Mouse (Mus musculus) myocyte (in vitro differentiated cells): ENCODE measurements around the gene Olfr320. TPM values are rescaled to one million over a fixed set of nuclear protein-coding genes. Genes with fewer than 3 reads are reported as not detected.

Experiments
- H3K27me3 ChIP-seq: one replicate; pipeline ENCODE4 v1.6.1; 2011; ENCODE audit not compliant: control insufficient read depth, insufficient read depth, insufficient read length
- H3K36me3 ChIP-seq: one replicate; pipeline ENCODE4 v1.6.1; 2011; ENCODE audit not compliant: control insufficient read depth, insufficient read depth
- H3K4me2 ChIP-seq: one replicate; pipeline ENCODE4 v1.6.1; 2011; ENCODE audit warnings: low read depth, control low read depth
- H3K4me3 ChIP-seq: one replicate; pipeline ENCODE4 v1.5.1; 2011; ENCODE audit warnings: mild to moderate bottlenecking, control low read depth, moderate library complexity
- H3K79me2 ChIP-seq: one replicate; pipeline ENCODE4 v1.6.1; 2011; ENCODE audit not compliant: control insufficient read depth, insufficient read depth
- H3ac ChIP-seq: one replicate; pipeline ENCODE4 v1.6.1; 2011; ENCODE audit not compliant: control insufficient read depth, insufficient read length
- CEBPB ChIP-seq: IDR thresholded peaks from 2 replicates; pipeline ENCODE4 v1.6.1; 2011; ENCODE audit warnings: mild to moderate bottlenecking, moderate library complexity; ENCODE audit not compliant: poor library complexity, insufficient read depth, severe bottlenecking
- E2F4 ChIP-seq: IDR thresholded peaks from one replicate; pipeline ENCODE4 v1.6.1; 2011; ENCODE audit warnings: mild to moderate bottlenecking, control low read depth, moderate library complexity; ENCODE audit not compliant: insufficient read depth
- MAX ChIP-seq: IDR thresholded peaks from one replicate; pipeline ENCODE4 v1.6.1; 2011; ENCODE audit warnings: low read depth, mild to moderate bottlenecking, control low read depth
- MYOD1 ChIP-seq, 3 experiments: IDR thresholded peaks; one replicate each; pipeline ENCODE4 v1.6.1; 2011; ENCODE audit warnings: control low read depth in 2 of 3, low read depth in 2 of 3, mild to moderate bottlenecking in 2 of 3, moderate library complexity in 1 of 3; ENCODE audit not compliant: insufficient read length in 2 of 3, control insufficient read depth in 1 of 3
- MYOG ChIP-seq, 3 experiments: IDR thresholded peaks; one replicate each; pipeline ENCODE4 v1.6.1; 2011; ENCODE audit warnings: control low read depth in 2 of 3, low read depth in 2 of 3, mild to moderate bottlenecking in 2 of 3; ENCODE audit not compliant: insufficient read length in 2 of 3, control insufficient read depth in 1 of 3, insufficient read depth in 1 of 3
- POLR2A ChIP-seq: IDR thresholded peaks from one replicate; pipeline ENCODE4 v1.6.1; 2011; ENCODE audit warnings: low read depth, mild to moderate bottlenecking, control low read depth, moderate library complexity; ENCODE audit not compliant: insufficient read length
- POLR2AphosphoS2 ChIP-seq: IDR thresholded peaks from one replicate; pipeline ENCODE4 v1.6.1; 2011; ENCODE audit warnings: low read depth, control low read depth; ENCODE audit not compliant: insufficient read length
- REST ChIP-seq: IDR thresholded peaks from one replicate; pipeline ENCODE4 v1.6.1; 2011; ENCODE audit warnings: mild to moderate bottlenecking, control low read depth, moderate library complexity; ENCODE audit not compliant: insufficient read depth, insufficient read length
- SRF ChIP-seq: IDR thresholded peaks from one replicate; pipeline ENCODE4 v1.6.1; 2011; ENCODE audit warnings: low read depth; ENCODE audit not compliant: control insufficient read depth, insufficient read length
- TCF12 ChIP-seq: IDR thresholded peaks from one replicate; pipeline ENCODE4 v1.6.1; 2011; ENCODE audit warnings: mild to moderate bottlenecking, control low read depth; ENCODE audit not compliant: poor library complexity, insufficient read depth, severe bottlenecking
- TCF3 ChIP-seq: IDR thresholded peaks from one replicate; pipeline ENCODE4 v1.6.1; 2011; ENCODE audit warnings: low read depth, control low read depth; ENCODE audit not compliant: insufficient read length
- USF1 ChIP-seq: IDR thresholded peaks from one replicate; pipeline ENCODE4 v1.6.1; 2011; ENCODE audit warnings: low read depth, mild to moderate bottlenecking, control low read depth, moderate library complexity
- polyA plus RNA-seq: library from polyadenylated mRNA; unstranded; fragments of >200 nt; fragmentation: generic; extraction: Trizol; gene quantifications from one replicate; pipeline ENCODE4 v1.2.1, GENCODE M21; 2012; ENCODE audit warnings: missing spikeins

Olfr320 gene
- polyA plus RNA-seq, 1 experiment: not detected

DNA sequence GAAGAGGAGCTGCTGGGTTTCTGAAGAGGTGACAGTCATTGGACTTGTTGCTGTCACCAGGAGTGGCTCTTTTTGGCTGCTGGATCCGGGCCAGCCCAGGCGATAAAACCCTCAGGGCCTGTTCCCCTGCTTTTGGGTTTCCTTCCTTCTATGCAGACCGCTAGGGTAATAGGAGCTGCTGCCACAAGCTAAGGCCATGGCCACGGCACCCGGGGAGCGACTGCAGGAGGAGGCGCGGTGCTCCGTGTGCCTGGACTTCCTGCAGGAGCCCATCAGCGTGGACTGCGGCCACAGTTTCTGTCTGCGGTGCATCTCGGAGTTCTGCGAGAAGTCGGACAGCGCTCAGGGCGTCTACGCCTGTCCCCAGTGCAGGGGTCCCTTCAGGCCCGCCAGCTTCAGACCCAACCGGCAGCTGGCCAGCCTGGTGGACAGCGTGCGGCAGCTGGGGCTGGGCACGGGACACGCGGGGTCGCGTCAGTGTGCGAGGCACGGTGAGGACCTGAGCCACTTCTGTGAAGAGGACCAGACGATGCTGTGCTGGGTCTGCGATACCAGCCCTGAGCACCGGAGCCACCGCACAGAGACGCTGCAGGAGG is 40.5 kb upstream of the Olfr320 start, which contains the start of gene Trim58:
Gene Trim58, plus strand, starts transcription at position 194 of the 596 bp plus-strand sequence.
- TF ChIP-seq TCF3: no peak
- no peak for TF ChIP-seq MYOD1 (IDR thresholded peaks at IDR 0.05; ENCODE audit: control insufficient read depth in 1 of 3, insufficient read length in 2 of 3, low read depth in 2 of 3)
- no peak for TF ChIP-seq USF1
- TF ChIP-seq REST: no peak
- TF ChIP-seq MAX: no peak
- no peak for TF ChIP-seq POLR2A
- no peak for TF ChIP-seq TCF12
- TF ChIP-seq MYOG (IDR thresholded peaks at IDR 0.05; ENCODE audit: control insufficient read depth in 1 of 3, insufficient read depth in 1 of 3, insufficient read length in 2 of 3, low read depth in 2 of 3): no peak
- no peak for TF ChIP-seq POLR2AphosphoS2
- TF ChIP-seq CEBPB: no peak
- TF ChIP-seq SRF: no peak
- TF ChIP-seq E2F4: no peak
- Histone ChIP-seq H3K4me2 (no peak within 1 kb of the TSS), H3K4me3 (no peak within 1 kb of the TSS), H3K27me3 (peaks cover 6% of the 10 kb centered on the region), H3K79me2 (no peaks in the 10 kb centered on the region), H3ac (no peak within 1 kb of the TSS), H3K36me3 (no peaks in the 10 kb centered on the region)

DNA sequence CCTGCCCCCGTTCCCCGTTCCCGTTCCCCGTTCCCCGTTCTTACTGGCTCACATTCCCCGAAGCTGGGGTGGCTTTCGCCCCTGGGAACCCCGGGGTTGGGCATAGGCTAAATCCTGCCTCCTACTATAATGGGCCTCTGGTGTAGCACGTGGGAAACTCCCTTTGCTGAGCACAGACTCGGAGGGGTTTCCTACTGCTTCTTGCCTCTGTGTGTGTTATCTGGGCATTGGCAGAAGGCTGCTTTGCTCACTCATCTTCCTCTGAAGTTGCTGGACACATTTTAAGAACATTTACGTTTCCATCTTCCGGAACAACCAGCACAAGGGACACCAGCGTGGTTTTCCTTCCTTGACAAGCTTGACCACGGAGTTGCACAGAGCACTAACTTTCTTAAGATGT is 39.8 kb upstream of the Olfr320 start:
- no peak overlapping the region for H3K4me3 ChIP-seq
- H3K4me2 ChIP-seq: no peak overlapping the region
- H3K79me2 ChIP-seq: no peaks in the 10 kb centered on the region
- peaks cover 13% of the 10 kb centered on the region for H3K27me3 ChIP-seq
- no peaks in the 10 kb centered on the region for H3K36me3 ChIP-seq
- H3ac ChIP-seq: no peak overlapping the region
- TF ChIP-seq CEBPB (no peak), E2F4 (no peak), TCF12 (no peak), REST (no peak), MYOD1 (IDR thresholded peaks at IDR 0.05; ENCODE audit: control insufficient read depth in 1 of 3, insufficient read length in 2 of 3, low read depth in 2 of 3) (no peak), POLR2AphosphoS2 (no peak), USF1 (no peak), MYOG (IDR thresholded peaks at IDR 0.05; ENCODE audit: control insufficient read depth in 1 of 3, insufficient read depth in 1 of 3, insufficient read length in 2 of 3, low read depth in 2 of 3) (no peak), TCF3 (no peak), MAX (no peak), SRF (no peak), POLR2A (no peak)

DNA sequence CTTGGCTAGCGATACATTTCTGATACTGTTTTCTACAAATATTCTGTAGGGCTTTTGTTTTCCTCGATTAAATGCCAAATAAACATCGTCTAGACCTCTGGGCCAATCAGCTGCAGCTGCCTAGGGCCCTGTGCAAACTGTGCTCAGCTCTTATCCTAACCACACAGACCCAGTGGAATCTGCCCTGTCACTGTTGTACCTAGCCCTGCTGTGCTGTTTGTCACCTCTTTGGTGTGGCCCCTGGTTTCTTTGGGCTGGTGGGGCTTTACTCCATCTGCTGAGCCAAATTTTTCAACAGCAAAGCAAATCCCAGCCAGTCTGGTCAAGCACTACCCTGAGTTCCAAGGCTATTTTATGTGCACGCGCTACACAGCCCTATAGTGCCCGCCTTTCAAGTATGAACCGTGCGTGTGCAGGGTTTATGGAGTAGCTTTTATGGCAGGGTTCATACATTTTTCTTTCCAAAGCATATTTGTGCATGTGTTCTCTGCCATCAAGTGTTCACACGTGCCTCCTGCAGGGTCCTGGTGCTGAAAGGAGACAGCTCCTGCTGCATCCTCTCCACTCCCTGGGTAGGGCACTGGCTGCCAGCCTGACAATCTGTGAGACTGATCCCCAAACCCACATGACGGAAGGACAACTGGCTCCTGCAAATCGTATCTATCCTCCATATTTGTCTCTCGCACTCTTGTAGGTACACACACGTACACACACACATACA is 39.1 kb upstream of the Olfr320 start:
- TF ChIP-seq MYOD1 (IDR thresholded peaks at IDR 0.05; ENCODE audit: control insufficient read depth in 1 of 3, insufficient read length in 2 of 3, low read depth in 2 of 3): no peak
- TF ChIP-seq E2F4: no peak
- TF ChIP-seq CEBPB: no peak
- TF ChIP-seq REST: no peak
- no peak for TF ChIP-seq SRF
- TF ChIP-seq MAX: no peak
- no peaks in the 10 kb centered on the region for H3K79me2 ChIP-seq
- no peak overlapping the region for H3K4me3 ChIP-seq
- H3ac ChIP-seq: no peak overlapping the region
- H3K4me2 ChIP-seq: no peak overlapping the region
- peaks cover 13% of the 10 kb centered on the region for H3K27me3 ChIP-seq
- H3K36me3 ChIP-seq: no peaks in the 10 kb centered on the region

DNA sequence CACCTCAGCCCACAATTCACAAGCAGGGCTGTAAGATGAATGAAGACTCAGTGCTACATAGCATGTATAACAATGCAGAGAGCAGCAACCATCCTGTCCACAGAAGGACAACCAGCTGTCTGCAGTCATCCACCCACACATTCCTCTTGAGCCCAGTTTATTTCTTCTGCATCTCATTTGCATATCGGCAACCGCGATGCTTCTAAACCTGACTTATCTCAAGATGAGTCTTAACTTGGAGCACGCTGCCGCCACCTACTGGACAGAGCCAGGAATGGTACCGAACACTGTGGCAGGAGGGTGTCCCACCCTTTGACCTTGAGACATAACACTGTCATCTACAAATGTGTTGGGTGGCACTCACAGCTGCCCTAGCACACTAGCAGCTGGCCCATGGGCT is 37.5 kb upstream of the Olfr320 start:
- H3K4me3 ChIP-seq: no peak overlapping the region

More for the DNA sequence above, 37.5 kb upstream of the Olfr320 start:
- no peak overlapping the region for H3K4me2 ChIP-seq
- TF ChIP-seq E2F4: no peak
- no peak for TF ChIP-seq REST
- TF ChIP-seq TCF3: no peak
- TF ChIP-seq MYOG (IDR thresholded peaks at IDR 0.05; ENCODE audit: control insufficient read depth in 1 of 3, insufficient read depth in 1 of 3, insufficient read length in 2 of 3, low read depth in 2 of 3): no peak
- no peak for TF ChIP-seq MAX
- TF ChIP-seq POLR2A: no peak
- no peak for TF ChIP-seq TCF12
- no peak for TF ChIP-seq MYOD1 (IDR thresholded peaks at IDR 0.05; ENCODE audit: control insufficient read depth in 1 of 3, insufficient read length in 2 of 3, low read depth in 2 of 3)
- no peak for TF ChIP-seq CEBPB
- no peak for TF ChIP-seq SRF
- no peak for TF ChIP-seq USF1
- no peak for TF ChIP-seq POLR2AphosphoS2
- no peak overlapping the region for H3ac ChIP-seq
- H3K36me3 ChIP-seq: no peaks in the 10 kb centered on the region
- no peaks in the 10 kb centered on the region for H3K79me2 ChIP-seq
- peaks cover 13% of the 10 kb centered on the region for H3K27me3 ChIP-seq
